Mouse (Mus musculus): ENCODE measurements around the gene Emcn.

Gene Emcn

DNA sequence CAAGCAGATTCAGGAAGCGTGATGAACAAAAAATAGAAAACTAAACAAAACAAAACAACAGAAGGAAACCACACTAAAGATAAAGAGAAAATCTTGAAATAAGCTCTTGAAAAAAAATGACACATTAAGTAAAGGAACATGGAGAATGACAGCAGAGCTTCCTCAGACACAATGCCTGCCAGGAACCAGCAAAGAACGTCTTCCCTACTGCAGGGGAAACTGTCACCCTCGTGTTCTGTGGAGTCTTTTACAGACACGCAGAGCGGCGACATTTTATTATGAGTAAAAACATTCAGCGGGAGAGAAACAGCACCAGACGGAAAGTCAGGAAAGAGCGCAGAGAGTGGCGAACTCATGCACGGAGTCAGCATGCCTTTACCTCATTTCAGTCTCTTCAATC, 54.7 kb downstream of the Emcn start:
- peak; percentile 30 to 32 for DNase-seq (ENCODE audit: low spot score in 2 of 2)

DNA sequence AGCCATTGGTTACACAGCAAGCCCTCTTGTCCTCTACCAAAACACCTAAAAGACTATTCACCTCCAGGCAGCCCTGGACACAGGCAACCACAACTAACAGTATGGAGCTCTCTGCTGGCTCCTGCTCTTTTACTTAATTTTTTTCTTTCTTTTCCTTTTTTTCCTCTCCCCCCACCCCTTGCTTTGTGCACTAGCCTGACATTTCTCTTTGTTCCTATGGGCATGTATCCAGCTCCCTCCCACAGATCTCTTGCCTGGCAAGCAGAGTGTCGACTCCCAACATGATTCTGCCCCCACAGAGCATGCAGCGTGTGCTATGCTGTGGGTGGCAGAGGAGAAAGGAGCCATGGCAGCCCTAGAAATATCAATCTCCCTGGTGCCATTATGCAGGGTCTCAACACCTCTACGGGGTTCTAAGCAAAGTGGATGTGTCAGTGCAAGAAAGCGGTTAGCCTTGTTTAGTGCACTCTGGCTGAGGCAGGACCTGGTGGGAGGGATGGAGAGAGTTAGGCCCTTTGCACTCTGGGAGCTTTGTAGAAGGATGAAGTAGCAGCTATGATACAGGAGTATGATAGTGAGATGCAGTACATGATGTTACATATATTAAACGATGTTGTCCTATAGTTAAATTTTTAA, 74.7 kb downstream of the Emcn start:
- DNase-seq (ENCODE audit: low spot score in 2 of 2) = peak; percentile 67 to 78

DNA sequence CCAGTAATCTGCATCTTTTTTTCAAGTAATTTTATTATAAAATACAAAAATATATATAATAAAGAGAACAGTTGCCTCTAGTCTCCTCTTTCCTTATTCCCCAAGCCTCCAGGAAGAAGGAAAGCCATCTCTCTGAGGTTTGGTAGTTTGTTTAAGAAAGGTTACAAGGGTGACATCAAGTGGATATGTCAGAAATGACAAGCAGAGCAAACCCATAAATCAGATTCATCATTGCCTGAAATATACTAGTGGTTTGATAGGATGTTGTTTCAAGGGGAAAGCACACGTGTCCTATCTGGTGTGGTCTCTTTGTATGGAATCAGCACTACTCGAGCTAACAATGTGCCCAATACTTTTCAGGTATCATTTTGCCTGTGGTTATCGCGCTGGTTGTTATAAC, 77.8 kb downstream of the Emcn start:
- no peak for DNase-seq (ENCODE audit: low spot score in 2 of 2)

DNA sequence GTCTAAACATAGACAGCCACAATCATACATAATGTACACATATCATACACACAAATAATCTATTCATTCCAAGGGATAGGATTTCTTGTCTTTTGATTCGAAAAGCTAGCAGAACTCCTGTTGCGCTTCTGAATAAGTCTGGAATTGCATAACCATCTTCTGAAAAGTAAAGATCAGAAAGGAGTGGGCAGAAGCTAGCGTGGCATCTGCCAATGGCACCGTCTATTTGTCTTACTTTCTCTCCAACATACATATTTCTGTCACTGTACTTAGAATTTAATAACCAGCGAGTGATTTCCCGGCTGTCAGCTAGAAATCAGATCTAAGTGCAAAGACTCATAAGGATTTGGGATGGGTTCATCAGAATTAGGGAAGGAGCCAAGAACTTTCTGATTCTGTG, 88.6 kb downstream of the Emcn start:
- no peak for DNase-seq (ENCODE audit: low spot score in 2 of 2)

DNA sequence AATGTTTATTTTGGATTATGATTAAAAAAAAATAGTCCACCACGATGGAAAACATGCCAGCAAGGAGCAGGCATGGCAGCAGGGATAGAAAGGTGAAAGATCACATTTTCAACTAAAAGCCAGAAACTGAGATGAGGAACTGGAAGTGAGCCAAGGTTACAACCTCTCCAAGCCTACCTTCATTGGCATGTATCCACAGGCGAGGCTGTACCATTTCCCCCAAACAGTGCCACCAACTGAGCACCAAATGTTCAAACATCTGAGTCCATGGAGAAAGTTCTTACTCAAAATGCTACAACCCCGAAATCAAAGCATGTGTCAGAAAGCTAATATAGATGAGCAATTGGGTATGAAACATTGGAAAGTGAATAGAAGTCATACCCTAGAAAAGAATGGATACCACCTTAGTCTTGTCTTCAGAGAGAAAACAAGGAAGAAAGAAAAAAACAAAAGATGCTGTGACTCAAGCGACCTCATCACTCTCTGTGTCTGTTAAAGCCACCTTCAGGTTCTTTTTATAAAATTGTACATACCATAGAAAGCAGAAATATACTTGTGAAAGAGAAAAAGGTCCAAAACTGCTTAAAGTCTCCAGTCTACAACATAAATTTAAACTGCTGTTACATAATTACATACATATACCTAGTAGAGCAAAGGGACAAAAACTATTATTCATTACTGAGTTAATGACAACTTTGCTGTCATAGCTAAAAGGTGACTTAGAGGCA, 124.2 kb downstream of the Emcn start:
- DNase-seq (ENCODE audit: low spot score in 2 of 2) = no peak

DNA sequence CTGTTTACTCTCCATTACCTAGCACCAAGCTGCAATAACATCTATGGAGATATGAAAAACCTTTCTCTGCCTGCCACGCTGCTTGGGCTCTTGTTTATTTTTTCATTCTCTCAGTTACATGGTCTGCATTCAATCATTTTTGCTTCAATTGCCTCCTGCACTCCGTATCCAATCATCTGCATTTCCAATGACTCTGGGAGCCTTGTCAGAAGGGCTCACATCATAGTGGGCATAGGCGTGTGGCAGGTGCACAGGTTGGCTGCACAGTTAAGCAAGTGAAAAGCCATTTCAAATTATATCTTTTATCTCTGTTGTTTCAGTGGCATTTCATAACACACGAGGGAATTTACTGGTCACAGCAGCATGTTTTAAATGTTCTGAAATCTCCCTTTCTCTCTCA, 125.1 kb downstream of the Emcn start:
- no peak for DNase-seq (ENCODE audit: low spot score in 2 of 2)

DNA sequence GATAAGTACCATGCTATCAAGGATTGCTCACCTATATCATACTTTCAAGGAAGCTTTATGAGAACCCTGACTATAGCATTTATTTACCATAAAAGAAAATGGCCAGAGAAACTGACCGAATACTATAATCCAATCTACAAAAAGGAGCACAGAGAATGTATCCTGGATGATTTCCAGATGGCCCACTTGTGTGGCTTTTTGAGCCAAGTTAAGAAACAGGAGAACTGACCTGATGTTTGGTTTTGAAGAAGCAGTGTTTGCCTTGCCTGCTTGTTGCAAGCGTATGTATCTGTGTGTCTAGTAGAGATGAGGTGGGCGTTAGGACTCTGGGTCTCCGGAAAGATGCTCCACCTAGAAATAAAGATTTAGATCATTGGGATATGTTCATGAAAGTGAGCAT, 125.9 kb downstream of the Emcn start:
- DNase-seq (ENCODE audit: low spot score in 2 of 2) = no peak

DNA sequence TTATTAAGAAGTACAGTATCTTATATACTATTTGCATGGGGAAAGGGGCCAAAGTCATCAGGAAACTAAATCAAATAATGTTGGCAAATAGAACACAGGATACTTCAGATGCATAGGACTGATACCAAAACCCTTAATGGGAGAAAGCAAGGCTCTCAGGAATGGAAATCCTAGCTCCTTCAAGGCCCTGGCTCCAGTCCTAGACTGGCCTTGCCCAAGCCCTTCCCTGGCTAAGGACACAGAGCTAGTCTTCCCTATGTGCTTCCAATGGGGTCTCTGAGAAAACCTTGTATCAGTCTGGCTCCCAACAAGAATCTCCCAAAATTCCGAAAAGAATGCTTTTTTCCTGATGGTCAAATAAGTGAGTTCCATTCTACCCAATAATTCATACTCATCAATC, 126.5 kb downstream of the Emcn start:
- DNase-seq (ENCODE audit: low spot score in 2 of 2) = no peak

DNA sequence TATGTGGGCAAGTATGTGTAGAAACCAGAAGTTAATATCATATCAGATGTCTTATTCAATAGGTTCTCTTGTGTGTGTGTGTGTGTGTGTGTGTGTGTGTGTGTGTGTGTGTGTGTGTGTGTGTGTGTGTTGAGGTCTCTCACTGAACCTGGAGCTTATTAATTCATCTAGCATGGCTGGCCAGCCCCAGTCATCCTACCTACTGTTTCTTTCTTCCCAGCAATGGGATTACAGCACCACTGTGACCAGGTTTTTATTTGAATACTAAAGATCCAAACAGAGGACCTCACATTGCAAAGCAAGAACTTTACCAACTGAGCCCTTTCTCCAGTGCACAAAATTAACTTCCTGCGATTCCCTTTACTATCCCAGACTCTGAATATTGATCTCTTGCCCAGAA, 131.3 kb downstream of the Emcn start:
- DNase-seq (ENCODE audit: low spot score in 2 of 2) = no peak

DNA sequence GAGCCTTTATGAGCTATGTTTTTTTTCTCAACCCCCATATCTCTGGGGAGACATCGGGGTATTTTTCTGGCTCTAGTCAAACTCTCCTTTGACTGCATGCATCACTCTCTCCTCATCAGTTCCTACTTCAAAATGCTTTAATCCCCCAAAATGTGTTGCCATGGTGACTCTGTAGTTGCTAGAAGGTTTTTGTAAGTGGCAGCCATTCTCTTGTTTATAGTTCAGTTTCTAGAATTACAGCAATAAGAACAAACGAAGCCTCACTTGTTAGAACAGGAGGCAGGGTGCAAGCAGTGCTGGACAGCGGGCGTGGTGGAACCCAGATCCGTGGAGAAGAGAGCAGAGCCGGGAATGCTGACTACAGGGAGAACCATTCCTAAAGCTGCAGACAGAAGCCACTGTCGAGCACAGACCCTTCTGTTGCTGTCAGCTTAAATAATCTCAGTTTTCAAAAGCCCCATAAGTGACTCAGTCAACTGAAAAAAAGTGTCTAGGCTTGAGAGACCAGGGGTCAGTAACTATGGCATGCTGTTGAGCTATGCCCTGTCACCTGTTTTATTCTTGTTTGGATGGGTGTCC, 139.0 kb downstream of the Emcn start:
- peak; percentile 34 to 37 for DNase-seq (ENCODE audit: low spot score in 2 of 2)

DNA sequence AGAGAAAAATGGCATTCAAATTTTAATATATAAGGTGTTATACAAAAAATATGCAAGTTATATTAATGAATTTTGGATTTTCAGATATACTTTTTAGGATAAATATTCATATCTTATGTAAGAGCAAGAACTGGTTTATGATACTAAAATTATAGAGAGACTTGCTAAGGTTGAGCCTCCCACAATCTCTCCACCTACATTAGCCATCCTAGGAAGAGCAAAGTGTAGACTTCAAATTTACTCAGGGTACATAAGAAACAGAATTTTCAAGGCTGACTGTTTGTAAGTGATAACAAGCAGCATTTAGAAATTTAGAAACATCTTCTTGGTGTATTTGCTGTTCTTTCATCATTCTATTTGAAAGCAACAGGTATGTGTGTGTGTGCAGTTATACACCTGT, 140.3 kb downstream of the Emcn start:
- DNase-seq (ENCODE audit: low spot score in 2 of 2) = no peak

All from right cerebral cortex, postnatal 10 days (tissue).